Mouse (Mus musculus): ENCODE results near the gene Gimap3. TPM values are rescaled to one million over a fixed set of nuclear protein-coding genes. Genes with fewer than 3 reads are reported as not detected.

Gimap3 gene
- polyA plus RNA-seq, 2 experiments, result not detected

DNA sequence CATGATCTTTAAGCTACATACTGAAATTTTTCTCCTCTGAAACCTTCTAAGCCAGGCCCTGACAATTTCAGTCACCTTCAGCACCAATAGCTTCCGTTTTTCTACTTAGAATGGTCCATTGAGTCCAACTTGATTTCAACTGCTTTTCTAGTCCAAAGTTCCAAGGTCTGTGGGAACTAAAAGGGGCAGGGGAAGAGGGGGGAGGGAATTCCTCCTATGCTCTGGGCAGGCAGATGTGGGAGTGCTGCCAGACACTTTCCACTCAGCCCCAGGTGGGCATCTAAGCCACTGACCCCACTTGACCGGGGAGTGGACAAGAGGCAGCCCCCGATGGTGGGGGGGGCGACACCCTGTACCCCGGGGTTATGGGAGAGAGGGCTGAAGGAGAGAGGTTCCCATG is 33.7 kb upstream of the Gimap3 start:
- Histone ChIP-seq H3K9ac (ENCODE audit: low read depth, low read length, severe bottlenecking) (no peak overlapping the region), H3K4me1 (ENCODE audit: control insufficient read depth, insufficient read depth, low read length) (no peaks in the 10 kb centered on the region), H3K27ac (replicated peaks; ENCODE audit: low read depth, low read length) (no peak overlapping the region), H3K4me2 (replicated peaks; ENCODE audit: low read depth, low read length, severe bottlenecking) (no peak overlapping the region), H3K4me3 (replicated peaks; ENCODE audit: low read length) (no peak overlapping the region), H3K27me3 (ENCODE audit: control insufficient read depth, insufficient read depth, low read length) (no peaks in the 10 kb centered on the region), H3K36me3 (ENCODE audit: control insufficient read depth, insufficient read depth, low read length) (no peaks in the 10 kb centered on the region), H3K9me3 (ENCODE audit: control insufficient read depth, low read length) (no peaks in the 10 kb centered on the region)
- no peak for TF ChIP-seq POLR2A (IDR thresholded peaks at IDR 0.05; ENCODE audit: borderline replicate concordance, extremely low read depth, insufficient read depth, insufficient read length)
- WGBS, result 81% methylated on average over 5 of the region's 5 CpGs
- ATAC-seq (ENCODE audit: low FRiP score, low read depth), result no peak
- no peak for DNase-seq (ENCODE audit: low spot score)

DNA sequence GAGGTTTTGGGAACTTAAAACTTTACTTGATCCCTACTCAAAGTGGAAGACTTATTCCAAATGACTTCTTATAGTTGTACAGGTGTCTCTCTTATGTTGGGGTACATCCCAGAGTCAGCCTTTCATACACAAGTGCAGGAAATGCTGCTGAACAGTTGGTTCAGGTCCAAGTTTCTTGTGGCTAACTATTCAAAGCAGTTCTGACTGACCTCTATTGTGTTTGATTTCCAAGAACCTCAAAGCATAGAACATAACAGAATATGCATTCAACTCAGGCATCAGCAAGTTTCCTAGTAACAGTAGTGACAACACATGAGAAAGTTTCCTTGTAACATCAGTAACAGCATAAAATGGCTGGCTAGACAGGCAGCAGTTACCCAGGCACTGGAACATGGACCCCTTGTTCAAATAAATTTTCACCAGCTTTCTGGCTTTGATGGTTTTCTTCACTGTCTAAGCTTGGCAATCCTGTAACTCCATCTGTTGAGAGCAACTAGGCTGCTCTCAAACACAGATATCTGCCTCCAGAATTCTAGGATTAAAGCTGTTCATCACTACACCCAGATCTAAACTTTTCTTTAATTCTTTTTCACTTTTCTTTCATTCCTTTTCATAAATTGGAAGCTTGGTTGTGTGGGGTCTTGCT is 32.9 kb upstream of the Gimap3 start:
- no peak for DNase-seq (ENCODE audit: low spot score)
- TF ChIP-seq POLR2A (IDR thresholded peaks at IDR 0.05; ENCODE audit: borderline replicate concordance, extremely low read depth, insufficient read depth, insufficient read length), result no peak
- H3K4me2 ChIP-seq (replicated peaks; ENCODE audit: low read depth, low read length, severe bottlenecking), result no peak overlapping the region
- no peaks in the 10 kb centered on the region for H3K4me1 ChIP-seq (ENCODE audit: control insufficient read depth, insufficient read depth, low read length)
- ATAC-seq (ENCODE audit: low FRiP score, low read depth), result no peak
- H3K4me3 ChIP-seq (replicated peaks; ENCODE audit: low read length), result no peak overlapping the region
- H3K36me3 ChIP-seq (ENCODE audit: control insufficient read depth, insufficient read depth, low read length), result no peaks in the 10 kb centered on the region
- no peaks in the 10 kb centered on the region for H3K9me3 ChIP-seq (ENCODE audit: control insufficient read depth, low read length)
- no peak overlapping the region for H3K9ac ChIP-seq (ENCODE audit: low read depth, low read length, severe bottlenecking)
- H3K27ac ChIP-seq (replicated peaks; ENCODE audit: low read depth, low read length), result no peak overlapping the region
- H3K27me3 ChIP-seq (ENCODE audit: control insufficient read depth, insufficient read depth, low read length), result no peaks in the 10 kb centered on the region

DNA sequence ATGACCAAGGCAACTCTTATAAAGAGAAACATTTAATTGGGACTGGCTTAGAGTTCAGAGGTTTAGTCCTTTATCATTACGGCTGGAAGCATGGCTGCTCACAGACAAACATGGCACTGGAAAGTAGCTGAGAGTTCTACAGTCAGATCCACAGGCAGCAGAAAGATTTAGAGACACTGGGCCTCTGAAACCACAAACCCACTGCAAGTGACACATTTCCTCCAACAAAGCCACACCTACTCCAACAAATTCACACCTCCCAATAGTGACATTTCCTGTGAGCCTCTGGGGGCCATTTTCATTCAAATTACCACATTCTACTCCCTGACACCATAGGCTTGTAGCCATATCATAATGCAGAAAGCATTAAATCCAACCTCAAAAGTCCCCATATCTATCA is 31.2 kb upstream of the Gimap3 start:
- H3K27ac ChIP-seq (replicated peaks; ENCODE audit: low read depth, low read length), result no peak overlapping the region
- 91% methylated on average over 1 of the region's 1 CpGs for WGBS
- DNase-seq (ENCODE audit: low spot score) (no peak), ATAC-seq (ENCODE audit: low FRiP score, low read depth) (no peak)
- H3K9ac ChIP-seq (ENCODE audit: low read depth, low read length, severe bottlenecking), result no peak overlapping the region
- no peaks in the 10 kb centered on the region for H3K36me3 ChIP-seq (ENCODE audit: control insufficient read depth, insufficient read depth, low read length)
- no peaks in the 10 kb centered on the region for H3K4me1 ChIP-seq (ENCODE audit: control insufficient read depth, insufficient read depth, low read length)
- no peaks in the 10 kb centered on the region for H3K9me3 ChIP-seq (ENCODE audit: control insufficient read depth, low read length)
- H3K4me2 ChIP-seq (replicated peaks; ENCODE audit: low read depth, low read length, severe bottlenecking), result no peak overlapping the region
- no peak overlapping the region for H3K4me3 ChIP-seq (replicated peaks; ENCODE audit: low read length)
- H3K27me3 ChIP-seq (ENCODE audit: control insufficient read depth, insufficient read depth, low read length), result no peaks in the 10 kb centered on the region
- no peak for TF ChIP-seq POLR2A (IDR thresholded peaks at IDR 0.05; ENCODE audit: borderline replicate concordance, extremely low read depth, insufficient read depth, insufficient read length)

DNA sequence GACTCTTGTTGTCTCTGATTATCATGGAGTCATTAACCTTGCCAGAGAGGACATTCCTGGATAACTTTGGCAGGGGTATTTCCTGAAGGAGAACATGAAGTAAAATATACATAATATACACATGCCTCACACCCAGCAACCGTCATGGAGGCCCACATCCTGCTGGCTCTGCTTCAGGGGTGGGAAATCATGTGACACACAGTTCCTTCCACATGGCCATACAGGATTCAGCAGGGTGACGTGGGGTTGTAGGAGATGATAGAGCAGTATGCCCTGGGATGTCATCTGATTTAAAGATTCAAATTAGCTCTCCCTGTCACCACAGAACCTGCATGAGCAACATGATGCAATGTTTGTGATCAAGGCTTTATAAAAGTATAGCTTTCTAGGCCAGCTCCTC is 17.2 kb upstream of the Gimap3 start:
- TF ChIP-seq POLR2A (IDR thresholded peaks at IDR 0.05; ENCODE audit: borderline replicate concordance, extremely low read depth, insufficient read depth, insufficient read length), result no peak
- ATAC-seq (ENCODE audit: low FRiP score, low read depth) (no peak), DNase-seq (ENCODE audit: low spot score) (no peak)
- no peaks in the 10 kb centered on the region for H3K9me3 ChIP-seq (ENCODE audit: control insufficient read depth, low read length)
- H3K36me3 ChIP-seq (ENCODE audit: control insufficient read depth, insufficient read depth, low read length), result no peaks in the 10 kb centered on the region
- 80% methylated on average over 2 of the region's 2 CpGs for WGBS
- no peaks in the 10 kb centered on the region for H3K27me3 ChIP-seq (ENCODE audit: control insufficient read depth, insufficient read depth, low read length)
- no peak overlapping the region for H3K9ac ChIP-seq (ENCODE audit: low read depth, low read length, severe bottlenecking)
- no peaks in the 10 kb centered on the region for H3K4me1 ChIP-seq (ENCODE audit: control insufficient read depth, insufficient read depth, low read length)
- H3K4me2 ChIP-seq (replicated peaks; ENCODE audit: low read depth, low read length, severe bottlenecking), result no peak overlapping the region
- H3K4me3 ChIP-seq (replicated peaks; ENCODE audit: low read length), result no peak overlapping the region
- no peak overlapping the region for H3K27ac ChIP-seq (replicated peaks; ENCODE audit: low read depth, low read length)

DNA sequence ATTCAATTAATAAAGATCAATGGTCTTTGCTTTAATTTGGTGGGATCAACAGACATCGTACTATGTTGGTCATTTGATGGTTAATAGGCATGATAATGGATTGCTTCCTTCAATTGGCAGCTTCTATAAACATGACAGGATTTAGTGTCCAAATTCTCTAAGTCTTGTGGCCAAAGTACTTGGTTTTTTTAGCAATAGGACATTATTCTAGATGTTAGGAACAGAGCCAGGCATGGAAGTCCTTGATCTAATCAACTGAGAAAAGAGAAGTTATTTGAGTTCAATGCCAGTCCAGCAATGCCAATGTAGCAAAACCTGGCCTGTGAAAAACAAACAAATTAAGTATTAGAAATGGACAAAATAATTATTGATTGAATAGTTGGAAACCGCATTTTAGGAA is 14.9 kb upstream of the Gimap3 start:
- ATAC-seq (ENCODE audit: low FRiP score, low read depth) (no peak), DNase-seq (ENCODE audit: low spot score) (no peak)

DNA sequence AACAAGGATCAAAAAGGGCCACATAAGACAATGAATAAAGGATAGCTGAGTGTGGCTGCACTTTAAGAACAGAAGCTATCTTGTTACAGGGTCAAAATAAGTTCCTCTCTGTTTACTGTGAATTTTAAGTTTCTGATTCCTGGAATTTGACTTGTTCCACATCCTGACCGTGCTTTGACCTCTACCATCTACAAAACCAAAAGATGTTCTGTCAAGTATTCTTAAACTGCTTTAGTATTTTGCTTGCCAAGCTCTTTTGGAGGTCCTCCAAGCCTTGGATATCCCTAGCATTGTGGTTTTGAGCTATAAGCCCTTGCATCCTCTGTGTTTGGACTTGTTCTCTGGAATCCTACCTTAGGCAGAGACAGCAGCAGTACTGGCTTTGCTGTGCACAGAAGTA is 14.5 kb upstream of the Gimap3 start:
- peak; percentile 57 for DNase-seq (ENCODE audit: low spot score)
- WGBS, result 48% methylated on average over 1 of the region's 1 CpGs
- ATAC-seq (ENCODE audit: low FRiP score, low read depth), result no peak

More for the DNA sequence above, 14.9 kb upstream of the Gimap3 start:
- WGBS, result 63% methylated on average over 2 of the region's 2 CpGs
- Histone ChIP-seq H3K27ac (replicated peaks; ENCODE audit: low read depth, low read length) (no peak overlapping the region), H3K4me2 (replicated peaks; ENCODE audit: low read depth, low read length, severe bottlenecking) (no peak overlapping the region), H3K27me3 (ENCODE audit: control insufficient read depth, insufficient read depth, low read length) (no peaks in the 10 kb centered on the region), H3K9me3 (ENCODE audit: control insufficient read depth, low read length) (no peaks in the 10 kb centered on the region), H3K9ac (ENCODE audit: low read depth, low read length, severe bottlenecking) (no peak overlapping the region), H3K4me3 (replicated peaks; ENCODE audit: low read length) (no peak overlapping the region), H3K36me3 (ENCODE audit: control insufficient read depth, insufficient read depth, low read length) (no peaks in the 10 kb centered on the region), H3K4me1 (ENCODE audit: control insufficient read depth, insufficient read depth, low read length) (no peaks in the 10 kb centered on the region)
- TF ChIP-seq POLR2A (IDR thresholded peaks at IDR 0.05; ENCODE audit: borderline replicate concordance, extremely low read depth, insufficient read depth, insufficient read length), result no peak

More for the DNA sequence above, 14.5 kb upstream of the Gimap3 start:
- no peaks in the 10 kb centered on the region for H3K4me1 ChIP-seq (ENCODE audit: control insufficient read depth, insufficient read depth, low read length)
- H3K4me3 ChIP-seq (replicated peaks; ENCODE audit: low read length), result no peak overlapping the region
- no peaks in the 10 kb centered on the region for H3K27me3 ChIP-seq (ENCODE audit: control insufficient read depth, insufficient read depth, low read length)
- no peaks in the 10 kb centered on the region for H3K36me3 ChIP-seq (ENCODE audit: control insufficient read depth, insufficient read depth, low read length)
- no peaks in the 10 kb centered on the region for H3K9me3 ChIP-seq (ENCODE audit: control insufficient read depth, low read length)
- no peak overlapping the region for H3K9ac ChIP-seq (ENCODE audit: low read depth, low read length, severe bottlenecking)
- H3K4me2 ChIP-seq (replicated peaks; ENCODE audit: low read depth, low read length, severe bottlenecking), result no peak overlapping the region
- TF ChIP-seq POLR2A (IDR thresholded peaks at IDR 0.05; ENCODE audit: borderline replicate concordance, extremely low read depth, insufficient read depth, insufficient read length), result no peak
- H3K27ac ChIP-seq (replicated peaks; ENCODE audit: low read depth, low read length), result no peak overlapping the region
